Mouse (Mus musculus): ENCODE data around the gene Crim1.

- TF ChIP-seq MAX (IDR thresholded peaks at IDR 0.05; ENCODE audit: low read depth) (no peak), POLR2A (IDR thresholded peaks at IDR 0.05; ENCODE audit: insufficient read length, low read depth) (no peak)
These were observed 1.9 kb upstream of the Crim1 start for GRCm38 (mm10) chr17:78198140-78198539.
